In genomic region chr1:69107485-69108158, GRCm38 (mm10) we compare ENCODE assay signal across 8 mouse cellular contexts. TPM values are rescaled to one million over a fixed set of nuclear protein-coding genes. Genes with fewer than 3 reads are reported as not detected.
DNase-seq lines count a peak whose midpoint lies in the region; ATAC-seq and TF ChIP-seq lines count a peak whose summit lies in the region.

Gene Erbb4 (minus strand): TSS chr1:69108059.

- no peaks in the 10 kb centered on the region for H3K36me3 ChIP-seq in lung, embryonic 14.5 days (ENCODE audit: insufficient read depth)
- no peaks in the 10 kb centered on the region for H3K36me3 ChIP-seq in heart, embryonic 15.5 days
- H3K36me3 ChIP-seq in liver, embryonic 15.5 days (replicated peaks) = no peaks in the 10 kb centered on the region

- DNase-seq in lung, embryonic 14.5 days = peak; percentile 39
- DNase-seq in lung, postnatal 25 days (ENCODE audit: low spot score) = no peak
- peak; percentile 37 for DNase-seq in embryo, embryonic 10.5 days (ENCODE audit: low spot score)
- peak; percentile 46 for DNase-seq in kidney, postnatal 10 days
- peak; percentile 29 for DNase-seq in right cerebral cortex, adult 18-20 months
- DNase-seq in thymus, postnatal 25 days = no peak

- H3K4me3 ChIP-seq in lung, embryonic 14.5 days (ENCODE audit: low read depth, low read length) = peak within 1 kb of the TSS; percentile 60
- H3K4me3 ChIP-seq in heart, embryonic 15.5 days = peak within 1 kb of the TSS; percentile 67
- H3K4me3 ChIP-seq in liver, embryonic 15.5 days (replicated peaks) = peak within 1 kb of the TSS; percentile 46

- no peak for TF ChIP-seq CTCF in lung, embryonic 14.5 days (IDR thresholded peaks at IDR 0.05; ENCODE audit: low read depth)

- ATAC-seq in lung, embryonic 14.5 days (ENCODE audit: insufficient read depth) = peak; percentile 40
- ATAC-seq in heart, embryonic 15.5 days (replicated peaks; ENCODE audit: insufficient number of reproducible peaks, insufficient read depth, low FRiP score, low read depth) = peak; percentile 29
- ATAC-seq in liver, embryonic 15.5 days (ENCODE audit: insufficient read depth) = no peak

- peaks cover 5% of the 10 kb centered on the region; the same call in 1 of the 2 replicates for H3K4me1 ChIP-seq in lung, embryonic 14.5 days (ENCODE audit: insufficient read depth)
- peaks cover 12% of the 10 kb centered on the region for H3K4me1 ChIP-seq in heart, embryonic 15.5 days (replicated peaks)
- 0 out of 2 replicates have a peak, but pooled peaks cover 6% of the 10 kb centered on the region for H3K4me1 ChIP-seq in liver, embryonic 15.5 days (replicated peaks)

- no peaks in the 10 kb centered on the region for H3K9me3 ChIP-seq in lung, embryonic 14.5 days (ENCODE audit: low read depth, low read length)
- H3K9me3 ChIP-seq in heart, embryonic 15.5 days (replicated peaks) = no peaks in the 10 kb centered on the region
- no peaks in the 10 kb centered on the region for H3K9me3 ChIP-seq in liver, embryonic 15.5 days (replicated peaks)

- peak within 1 kb of the TSS; percentile 100 for H3K4me2 ChIP-seq in lung, embryonic 14.5 days
- peak within 1 kb of the TSS; percentile 76 for H3K4me2 ChIP-seq in heart, embryonic 15.5 days
- peak within 1 kb of the TSS; percentile 72 for H3K4me2 ChIP-seq in liver, embryonic 15.5 days

- under 1% methylated on average over 63 of the region's 63 CpGs for WGBS in lung, embryonic 14.5 days
- WGBS in heart, embryonic 15.5 days = under 1% methylated on average over 63 of the region's 63 CpGs
- under 1% methylated on average over 63 of the region's 63 CpGs for WGBS in liver, embryonic 15.5 days (ENCODE audit: insufficient replicate concordance)

- peaks cover 42% of the 10 kb centered on the region for H3K27me3 ChIP-seq in lung, embryonic 14.5 days (ENCODE audit: insufficient read depth, low read length)
- 0 out of 2 replicates have a peak, but pooled peaks cover 7% of the 10 kb centered on the region for H3K27me3 ChIP-seq in heart, embryonic 15.5 days
- peaks cover 55% of the 10 kb centered on the region for H3K27me3 ChIP-seq in liver, embryonic 15.5 days

- H3K9ac ChIP-seq in lung, embryonic 14.5 days = peak within 1 kb of the TSS; percentile 48
- H3K9ac ChIP-seq in heart, embryonic 15.5 days = peak within 1 kb of the TSS; percentile 82
- no peak within 1 kb of the TSS for H3K9ac ChIP-seq in liver, embryonic 15.5 days

- no peak within 1 kb of the TSS for H3K27ac ChIP-seq in lung, embryonic 14.5 days (ENCODE audit: low read depth)
- peak within 1 kb of the TSS; percentile 97 for H3K27ac ChIP-seq in heart, embryonic 15.5 days
- H3K27ac ChIP-seq in liver, embryonic 15.5 days (replicated peaks) = no peak within 1 kb of the TSS

RNA-seq across cellular contexts. Expression of gene Erbb4, which starts in this region (rescaled TPM):
- polyA plus RNA-seq in lung, embryonic 14.5 days (2014; fragmentation: Nextera tagmentation; extraction: Ambion mirVana) = 1.3 and 1.6 TPM in 2 replicates
- 6.6 and 7.8 TPM in 2 replicates for polyA plus RNA-seq in heart, embryonic 15.5 days (2015; fragmentation: Nextera tagmentation; extraction: Ambion mirVana)
- 0.01 and 0.08 TPM in 2 replicates for polyA plus RNA-seq in liver, embryonic 15.5 days (2015; fragmentation: Nextera tagmentation; extraction: Ambion mirVana)

Comparison
In these comparisons a context has a peak if more than half of its experiments do, and no peak if none do; other contexts are left out.
1. DNase-seq: peak in lung, embryonic 14.5 days (single experiment), embryo, embryonic 10.5 days (single experiment), kidney, postnatal 10 days (single experiment) and right cerebral cortex, adult 18-20 months (single experiment); none in lung, postnatal 25 days (single experiment) and thymus, postnatal 25 days (single experiment).
2. Peak in every context shown above with its lines, with median percentiles within 50 percentile points of each other: H3K4me2 ChIP-seq and H3K4me3 ChIP-seq.